Mouse (Mus musculus) ES-Bruce4 (cell line): ENCODE results near the gene Sult2a4. TPM values are rescaled to one million over a fixed set of nuclear protein-coding genes. Genes with fewer than 3 reads are reported as not detected.
"Not testable (repeated sequence)": the region's sequence is repeated elsewhere in the genome, so short reads cannot be mapped to it uniquely, and the experiment has no call there.

Experiments used
- H3K27ac ChIP-seq: 2 replicates; pipeline ENCODE4 v1.5.1; 2012; ENCODE audit warnings: low read length, inconsistent platforms; ENCODE audit not compliant: insufficient read depth
- H3K27me3 ChIP-seq: 2 replicates; pipeline ENCODE4 v1.6.1; 2012; ENCODE audit warnings: mild to moderate bottlenecking, low read length, inconsistent platforms; ENCODE audit not compliant: control insufficient read depth, poor library complexity, insufficient read depth, severe bottlenecking
- H3K36me3 ChIP-seq: 2 replicates; pipeline ENCODE4 v1.6.1; 2012; ENCODE audit warnings: inconsistent platforms, mild to moderate bottlenecking, low read length, moderate library complexity; ENCODE audit not compliant: control insufficient read depth, poor library complexity, insufficient read depth, severe bottlenecking
- H3K4me1 ChIP-seq: one replicate; pipeline ENCODE4 v1.8.1; 2011; ENCODE audit warnings: low read length; ENCODE audit not compliant: control insufficient read depth, insufficient read depth
- H3K4me3 ChIP-seq: 2 replicates; pipeline ENCODE4 v1.5.1; 2011; ENCODE audit warnings: low read depth, mild to moderate bottlenecking, low read length
- H3K9ac ChIP-seq: 2 replicates; pipeline ENCODE4 v1.6.1; 2012; ENCODE audit warnings: low read depth, mild to moderate bottlenecking, inconsistent platforms; ENCODE audit not compliant: poor library complexity, severe bottlenecking
- H3K9me3 ChIP-seq: replicated peaks from 2 replicates; pipeline ENCODE4 v1.6.1; 2012; ENCODE audit warnings: mild to moderate bottlenecking, low read length, inconsistent platforms; ENCODE audit not compliant: control insufficient read depth, poor library complexity, insufficient read depth, severe bottlenecking
- CTCF ChIP-seq: IDR thresholded peaks from one replicate; pipeline ENCODE4 v1.8.1; 2011; ENCODE audit warnings: low read depth, low read length
- EP300 ChIP-seq: IDR thresholded peaks from 2 replicates; pipeline ENCODE4 v1.6.1; 2011; ENCODE audit warnings: low read depth, low read length; ENCODE audit not compliant: insufficient read depth
- POLR2A ChIP-seq: IDR thresholded peaks from one replicate; pipeline ENCODE4 v1.8.1; 2011; ENCODE audit warnings: low read length; ENCODE audit not compliant: insufficient read depth
- polyA plus RNA-seq: library from polyadenylated mRNA; stranded (reverse); fragments of >200 nt; gene quantifications from 2 replicates; pipeline ENCODE4 v1.2.4, GENCODE M21; 2011; ENCODE audit warnings: low read depth; ENCODE audit not compliant: missing spikeins, insufficient read depth, insufficient read length

Sult2a4 gene
- not detected in 2 replicates for polyA plus RNA-seq

DNA sequence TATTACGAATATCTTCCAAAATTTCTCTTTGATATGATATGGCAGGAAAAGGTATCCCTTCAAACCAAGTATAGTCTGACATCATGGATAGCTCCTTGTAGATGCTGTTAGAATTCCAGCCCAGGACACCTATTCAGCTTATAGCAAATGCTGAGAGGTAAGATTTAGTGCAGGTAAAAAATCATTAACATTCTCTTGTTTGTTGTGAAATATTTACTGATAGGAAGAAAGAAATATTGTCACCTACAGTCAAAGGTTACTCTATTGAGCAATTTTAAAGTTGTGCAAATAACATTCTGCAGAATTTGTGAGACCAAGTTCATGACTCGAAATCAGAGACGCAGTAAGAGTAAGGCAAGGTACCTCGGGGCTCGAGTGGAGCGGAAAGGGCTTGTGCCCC lies at the start of gene Sult2a4:
Gene Sult2a4 (minus strand): TSS at position 101 of the 400 bp plus-strand sequence.
- Histone ChIP-seq H3K9ac (peak within 1 kb of the TSS; percentile 70; the same call in 1 of the 2 replicates), H3K4me3 (peak within 1 kb of the TSS; percentile 52)
- not testable (repeated sequence) for H3K9me3 ChIP-seq, H3K36me3 ChIP-seq, H3K4me1 ChIP-seq, H3K27me3 ChIP-seq, H3K27ac ChIP-seq

- not testable (repeated sequence) for H3K4me3 ChIP-seq, H3K9me3 ChIP-seq, H3K27me3 ChIP-seq, H3K9ac ChIP-seq, H3K4me1 ChIP-seq, H3K36me3 ChIP-seq, H3K27ac ChIP-seq
These were observed 41.4 kb upstream of the Sult2a4 start for GRCm38 (mm10) chr7:14030831-14031230.

- H3K9ac ChIP-seq, result no peak overlapping the region
- H3K4me1 ChIP-seq, result peaks cover 1% of the 10 kb centered on the region
- H3K27me3 ChIP-seq, result no peaks in the 10 kb centered on the region
- H3K4me3 ChIP-seq, result no peak overlapping the region
- TF ChIP-seq CTCF, result no peak
- no peak for TF ChIP-seq POLR2A
- no peak for TF ChIP-seq EP300
- H3K36me3 ChIP-seq, result no peaks in the 10 kb centered on the region
- no peak overlapping the region for H3K27ac ChIP-seq
- peaks cover 6% of the 10 kb centered on the region for H3K9me3 ChIP-seq
These were observed 23.7 kb upstream of the Sult2a4 start for GRCm38 (mm10) chr7:14013083-14013482.

DNA sequence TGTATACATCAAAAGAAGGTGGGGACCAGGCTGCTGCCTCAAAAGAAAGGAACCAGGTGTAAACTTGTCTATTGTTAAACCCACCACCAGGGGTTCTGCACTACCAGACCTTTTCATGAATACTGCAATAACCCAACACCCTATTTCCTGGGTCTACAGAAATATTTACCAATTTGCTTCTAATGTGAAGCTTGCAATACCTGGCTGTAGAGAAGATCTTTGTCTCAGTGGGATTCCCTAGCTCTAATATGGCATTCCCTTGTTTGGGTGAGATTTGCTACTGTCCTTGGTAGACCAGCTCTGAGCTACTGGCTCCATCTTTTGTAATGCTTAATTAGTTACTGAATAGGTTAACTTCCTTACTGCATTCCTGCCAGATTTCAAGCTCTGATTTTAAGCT lies 21.3 kb upstream of the Sult2a4 start:
- H3K27me3 ChIP-seq, H3K9me3 ChIP-seq, H3K9ac ChIP-seq, H3K4me3 ChIP-seq, H3K36me3 ChIP-seq, H3K4me1 ChIP-seq: not testable (repeated sequence)
- peak overlapping the region; percentile 44; the same call in 1 of the 2 replicates for H3K27ac ChIP-seq

Other genes starting within 250 kb of the Sult2a4 start
- gene Sult2a1, start 152.2 kb downstream of the Sult2a4 start, polyA plus RNA-seq, result not detected in 2 replicates
- not detected in 2 replicates for gene Sult2a3, start 133.4 kb upstream of the Sult2a4 start, polyA plus RNA-seq